Mouse (Mus musculus): ENCODE results near the gene Sdk1. TPM values are rescaled to one million over a fixed set of nuclear protein-coding genes. Genes with fewer than 3 reads are reported as not detected.

Sdk1 gene
- polyA plus RNA-seq, 1 experiment from 2014 or later = 1.1 TPM

DNA sequence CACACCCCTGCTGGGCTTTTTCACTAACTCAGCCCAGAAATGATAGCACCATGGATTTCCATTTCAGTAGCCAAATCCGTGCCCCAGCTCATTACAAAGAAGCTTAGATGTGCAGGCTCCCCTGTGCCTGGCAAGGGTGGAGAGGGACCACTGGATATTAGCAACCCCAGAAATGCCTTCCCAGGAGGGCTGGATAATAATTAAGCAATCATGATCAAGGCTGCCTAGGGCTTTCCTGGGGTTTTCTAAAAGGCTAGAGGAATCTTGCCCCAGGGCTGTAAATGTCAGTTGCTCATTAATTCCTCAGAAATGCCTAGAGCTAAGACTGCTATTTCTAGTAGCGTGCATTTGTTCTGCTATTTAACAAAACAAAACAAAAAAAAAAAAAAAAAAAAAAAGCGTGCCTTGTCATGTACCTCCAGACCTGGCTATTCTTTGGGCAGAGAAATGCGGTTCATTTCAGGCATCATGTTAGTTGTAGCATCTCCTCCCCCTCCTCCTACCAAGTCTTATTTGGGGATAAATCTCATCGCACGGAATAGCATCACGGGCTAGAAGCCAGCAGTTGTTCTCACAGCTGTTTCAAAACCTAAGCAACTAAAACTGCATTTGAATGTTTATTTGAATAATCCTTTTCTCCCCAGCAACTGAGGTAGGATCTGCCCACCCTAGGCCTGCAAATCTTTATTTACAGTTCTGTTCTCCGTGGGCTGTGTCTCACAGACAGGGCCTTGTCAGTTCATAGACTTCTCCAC is 617.3 kb downstream of the Sdk1 start:
- DNase-seq (ENCODE audit: low spot score) (peak; percentile 29), ATAC-seq (no peak)
- Histone ChIP-seq H3K9me3 (replicated peaks; ENCODE audit: control insufficient read depth, low read length) (no peaks in the 10 kb centered on the region), H3K4me2 (ENCODE audit: low read length) (no peak overlapping the region), H3K4me3 (ENCODE audit: low read depth, low read length) (no peak overlapping the region), H3K27ac (ENCODE audit: low read depth, low read length) (no peak overlapping the region), H3K36me3 (ENCODE audit: control insufficient read depth, insufficient read depth, low read length) (no peaks in the 10 kb centered on the region), H3K27me3 (replicated peaks; ENCODE audit: control insufficient read depth, insufficient read depth, low read length) (no peaks in the 10 kb centered on the region), H3K9ac (ENCODE audit: low read length) (no peak overlapping the region), H3K4me1 (ENCODE audit: control insufficient read depth, insufficient read depth, low read length) (peaks cover 8% of the 10 kb centered on the region; the same call in 1 of the 2 replicates)
- 13% methylated on average over 8 of the region's 8 CpGs for WGBS

DNA sequence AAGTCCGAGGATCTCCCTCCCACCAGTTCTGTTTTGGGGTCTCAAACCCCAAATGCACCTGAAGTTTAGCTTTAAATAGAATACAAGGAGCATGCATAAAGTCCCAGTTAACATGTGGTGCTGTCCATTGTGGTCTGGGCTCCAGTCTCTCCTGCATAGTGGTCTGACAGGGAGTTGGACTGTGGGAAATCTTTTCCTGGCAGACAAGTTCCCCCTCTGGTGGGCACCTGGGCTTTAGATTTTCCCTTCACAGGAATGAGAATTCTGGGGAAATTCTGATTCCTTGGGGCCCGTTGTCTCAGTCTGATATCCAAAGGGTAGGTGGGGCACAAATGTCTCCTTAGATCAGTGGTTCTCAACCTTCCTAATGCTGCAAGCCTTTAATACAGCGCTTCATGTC is 624.8 kb downstream of the Sdk1 start:
- no peaks in the 10 kb centered on the region for H3K4me1 ChIP-seq (ENCODE audit: control insufficient read depth, insufficient read depth, low read length)
- H3K9ac ChIP-seq (ENCODE audit: low read length) = no peak overlapping the region
- H3K4me3 ChIP-seq (ENCODE audit: low read depth, low read length) = no peak overlapping the region
- 91% methylated on average over 3 of the region's 3 CpGs for WGBS
- no peaks in the 10 kb centered on the region for H3K36me3 ChIP-seq (ENCODE audit: control insufficient read depth, insufficient read depth, low read length)
- no peak overlapping the region for H3K27ac ChIP-seq (ENCODE audit: low read depth, low read length)
- ATAC-seq (no peak), DNase-seq (ENCODE audit: low spot score) (peak; percentile 25)
- no peaks in the 10 kb centered on the region for H3K27me3 ChIP-seq (replicated peaks; ENCODE audit: control insufficient read depth, insufficient read depth, low read length)
- H3K9me3 ChIP-seq (replicated peaks; ENCODE audit: control insufficient read depth, low read length) = no peaks in the 10 kb centered on the region
- H3K4me2 ChIP-seq (ENCODE audit: low read length) = no peak overlapping the region

DNA sequence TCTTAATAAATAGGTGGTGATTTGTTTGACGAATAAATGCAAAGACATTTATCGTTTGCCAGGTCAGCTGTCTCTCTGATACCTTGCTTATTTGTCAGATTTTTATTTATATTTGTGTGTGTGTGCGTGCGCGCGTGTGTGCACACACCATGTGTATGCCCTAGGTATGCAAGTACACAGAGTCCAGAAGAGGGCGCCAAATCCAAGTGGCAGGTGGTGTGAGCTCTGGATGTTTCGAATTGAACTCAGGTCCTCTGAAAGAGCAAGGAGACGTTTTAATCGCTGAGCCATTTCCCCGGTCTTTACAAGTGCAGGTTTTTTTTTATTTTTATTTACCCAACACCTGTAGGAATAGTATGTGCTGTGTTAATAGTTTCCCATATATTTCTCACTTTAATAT is 632.5 kb downstream of the Sdk1 start:
- ATAC-seq (no peak), DNase-seq (ENCODE audit: low spot score) (no peak)
- H3K4me1 ChIP-seq (ENCODE audit: control insufficient read depth, insufficient read depth, low read length) = no peaks in the 10 kb centered on the region
- H3K4me2 ChIP-seq (ENCODE audit: low read length) = no peak overlapping the region
- no peak overlapping the region for H3K27ac ChIP-seq (ENCODE audit: low read depth, low read length)
- H3K9me3 ChIP-seq (replicated peaks; ENCODE audit: control insufficient read depth, low read length) = no peaks in the 10 kb centered on the region
- no peaks in the 10 kb centered on the region for H3K36me3 ChIP-seq (ENCODE audit: control insufficient read depth, insufficient read depth, low read length)
- H3K4me3 ChIP-seq (ENCODE audit: low read depth, low read length) = no peak overlapping the region
- WGBS = 95% methylated on average over 11 of the region's 11 CpGs
- H3K27me3 ChIP-seq (replicated peaks; ENCODE audit: control insufficient read depth, insufficient read depth, low read length) = no peaks in the 10 kb centered on the region
- no peak overlapping the region for H3K9ac ChIP-seq (ENCODE audit: low read length)

DNA sequence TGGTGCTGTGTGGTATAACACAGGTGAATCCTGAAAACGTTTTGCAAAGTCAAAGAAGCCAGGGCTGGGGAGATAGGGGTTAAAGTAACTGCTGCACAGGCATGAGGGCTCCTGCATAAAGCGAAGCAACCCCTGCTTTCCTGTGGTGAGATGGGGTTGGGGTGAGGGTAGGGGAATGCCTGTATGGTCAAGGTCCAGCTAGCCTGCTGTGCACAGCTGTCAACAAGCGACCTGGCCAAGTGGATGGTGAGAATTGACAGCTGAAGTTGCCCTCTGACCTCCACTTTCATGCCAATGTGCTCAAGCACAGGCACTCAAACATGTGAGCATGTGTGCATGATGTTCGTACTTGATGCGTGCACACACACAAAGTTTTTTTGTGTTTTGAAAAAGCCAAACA is 639.4 kb downstream of the Sdk1 start:
- DNase-seq (ENCODE audit: low spot score) = no peak
- ATAC-seq = no peak
- Histone ChIP-seq H3K36me3 (ENCODE audit: control insufficient read depth, insufficient read depth, low read length) (no peaks in the 10 kb centered on the region), H3K4me3 (ENCODE audit: low read depth, low read length) (no peak overlapping the region), H3K4me2 (ENCODE audit: low read length) (no peak overlapping the region), H3K27me3 (replicated peaks; ENCODE audit: control insufficient read depth, insufficient read depth, low read length) (no peaks in the 10 kb centered on the region), H3K9me3 (replicated peaks; ENCODE audit: control insufficient read depth, low read length) (no peaks in the 10 kb centered on the region), H3K27ac (ENCODE audit: low read depth, low read length) (no peak overlapping the region), H3K9ac (ENCODE audit: low read length) (no peak overlapping the region), H3K4me1 (ENCODE audit: control insufficient read depth, insufficient read depth, low read length) (0 out of 2 replicates have a peak, but pooled peaks cover 3% of the 10 kb centered on the region)
- WGBS = 59% methylated on average over 5 of the region's 5 CpGs

DNA sequence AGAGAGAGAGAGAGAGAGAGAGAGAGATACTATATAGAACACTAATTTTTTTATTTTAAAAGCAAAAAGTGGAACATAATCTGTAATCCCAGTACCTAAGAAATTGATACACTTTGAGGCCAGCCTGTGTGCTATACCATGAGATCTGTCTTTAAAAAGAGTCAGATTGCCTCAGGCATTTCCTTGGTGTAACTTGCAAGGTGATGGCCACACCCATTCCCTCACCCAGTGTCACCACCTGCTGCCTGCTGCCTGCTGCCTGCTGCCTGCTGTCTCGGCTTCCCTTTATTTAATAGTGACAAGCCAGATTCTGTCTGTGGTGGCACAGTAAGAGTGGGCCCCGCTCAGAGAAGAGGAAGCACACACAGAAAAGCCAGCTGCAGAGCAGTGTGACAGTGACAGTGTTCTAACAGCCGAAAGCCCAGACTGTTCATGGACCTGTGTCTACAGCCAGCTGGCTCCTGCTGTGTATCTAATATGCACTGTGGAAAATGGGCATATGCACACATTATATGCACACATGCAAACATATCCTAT is 642.9 kb downstream of the Sdk1 start:
- WGBS = 39% methylated on average over 3 of the region's 3 CpGs
- Histone ChIP-seq H3K4me1 (ENCODE audit: control insufficient read depth, insufficient read depth, low read length) (0 out of 2 replicates have a peak, but pooled peaks cover 7% of the 10 kb centered on the region), H3K4me3 (ENCODE audit: low read depth, low read length) (no peak overlapping the region), H3K36me3 (ENCODE audit: control insufficient read depth, insufficient read depth, low read length) (no peaks in the 10 kb centered on the region), H3K4me2 (ENCODE audit: low read length) (no peak overlapping the region), H3K27me3 (replicated peaks; ENCODE audit: control insufficient read depth, insufficient read depth, low read length) (no peaks in the 10 kb centered on the region), H3K27ac (ENCODE audit: low read depth, low read length) (no peak overlapping the region; the same call in 1 of the 2 replicates), H3K9me3 (replicated peaks; ENCODE audit: control insufficient read depth, low read length) (no peaks in the 10 kb centered on the region), H3K9ac (ENCODE audit: low read length) (no peak overlapping the region)
- DNase-seq (ENCODE audit: low spot score) (peak; percentile 41), ATAC-seq (no peak)

DNA sequence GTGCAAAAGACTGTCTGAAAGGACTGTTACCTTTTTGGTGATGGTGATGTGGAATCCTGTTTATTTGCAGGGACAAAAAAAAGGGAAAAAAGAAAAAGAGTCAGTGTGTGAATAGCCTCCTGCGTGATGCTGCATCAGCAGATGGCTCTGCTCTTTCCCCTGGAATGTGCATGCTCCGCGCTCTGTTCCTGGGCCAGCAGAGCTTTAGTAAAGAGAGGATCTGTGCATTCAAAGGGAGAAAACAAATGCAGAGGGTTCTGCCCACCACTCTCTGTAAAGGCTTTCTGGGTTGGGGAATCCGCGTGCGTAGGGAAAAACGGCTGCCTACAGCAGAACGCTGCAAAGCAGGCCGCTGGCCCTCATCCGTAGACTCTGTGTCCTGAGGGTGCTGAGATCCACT is 644.7 kb downstream of the Sdk1 start:
- H3K4me1 ChIP-seq (ENCODE audit: control insufficient read depth, insufficient read depth, low read length) = peaks cover 15% of the 10 kb centered on the region
- no peaks in the 10 kb centered on the region for H3K27me3 ChIP-seq (replicated peaks; ENCODE audit: control insufficient read depth, insufficient read depth, low read length)
- 50% methylated on average over 10 of the region's 10 CpGs for WGBS
- H3K4me2 ChIP-seq (ENCODE audit: low read length) = no peak overlapping the region
- peak; percentile 44; the same call in 1 of the 2 replicates for ATAC-seq
- no peaks in the 10 kb centered on the region for H3K9me3 ChIP-seq (replicated peaks; ENCODE audit: control insufficient read depth, low read length)
- H3K4me3 ChIP-seq (ENCODE audit: low read depth, low read length) = no peak overlapping the region
- H3K27ac ChIP-seq (ENCODE audit: low read depth, low read length) = 0 out of 2 replicates have a peak overlapping the region, but pooled peaks have one; percentile 39
- H3K36me3 ChIP-seq (ENCODE audit: control insufficient read depth, insufficient read depth, low read length) = no peaks in the 10 kb centered on the region
- DNase-seq (ENCODE audit: low spot score) = peak; percentile 50
- H3K9ac ChIP-seq (ENCODE audit: low read length) = no peak overlapping the region; the same call in 1 of the 2 replicates

DNA sequence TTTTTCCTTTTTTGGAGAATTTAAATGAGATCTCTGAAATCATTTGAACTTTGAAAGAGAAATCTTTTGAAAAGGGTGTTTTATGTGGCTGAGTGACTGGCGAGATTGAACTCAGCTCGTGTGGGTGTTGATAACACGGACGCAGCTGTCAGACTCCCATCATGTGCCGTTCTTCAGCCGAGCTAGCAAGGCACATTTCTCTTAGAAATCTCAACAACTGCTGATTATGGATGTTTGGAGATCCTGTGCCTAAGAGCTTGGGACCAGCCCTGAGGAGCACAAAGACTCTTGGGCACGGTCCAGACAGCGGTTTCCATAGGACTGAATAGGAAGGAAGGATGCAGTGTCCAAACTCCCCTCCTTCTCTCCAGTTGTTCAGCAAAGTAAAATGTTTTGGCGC is 648.5 kb downstream of the Sdk1 start:
- Histone ChIP-seq H3K4me1 (ENCODE audit: control insufficient read depth, insufficient read depth, low read length) (peaks cover 15% of the 10 kb centered on the region), H3K27ac (ENCODE audit: low read depth, low read length) (no peak overlapping the region), H3K9me3 (replicated peaks; ENCODE audit: control insufficient read depth, low read length) (no peaks in the 10 kb centered on the region), H3K4me3 (ENCODE audit: low read depth, low read length) (no peak overlapping the region), H3K4me2 (ENCODE audit: low read length) (peak overlapping the region; percentile 23), H3K36me3 (ENCODE audit: control insufficient read depth, insufficient read depth, low read length) (no peaks in the 10 kb centered on the region), H3K9ac (ENCODE audit: low read length) (no peak overlapping the region), H3K27me3 (replicated peaks; ENCODE audit: control insufficient read depth, insufficient read depth, low read length) (no peaks in the 10 kb centered on the region)
- WGBS = 13% methylated on average over 9 of the region's 9 CpGs
- peak; percentile 54 for DNase-seq (ENCODE audit: low spot score)
- ATAC-seq = 0 out of 2 replicates have a peak, but pooled peaks have one; percentile 40

DNA sequence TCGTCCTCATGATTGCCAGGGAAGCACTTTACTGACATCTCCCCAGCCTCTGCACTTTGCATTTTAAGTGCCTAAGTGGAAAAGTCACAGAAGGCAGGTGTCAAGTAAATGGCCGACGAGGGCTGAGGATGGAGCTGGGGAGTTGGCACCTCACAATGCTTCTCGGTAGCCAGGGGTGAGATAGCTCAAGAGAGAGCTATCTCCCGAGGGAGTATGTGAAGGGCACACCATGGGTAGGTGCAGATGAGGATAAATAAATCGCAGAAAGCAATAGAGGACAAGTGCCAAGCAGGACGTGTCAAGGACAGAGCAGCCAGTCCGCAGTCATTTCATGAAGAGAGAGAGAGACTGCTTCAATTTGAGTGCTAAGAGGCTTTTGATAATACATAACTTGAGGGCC is 655.1 kb downstream of the Sdk1 start:
- Histone ChIP-seq H3K9me3 (replicated peaks; ENCODE audit: control insufficient read depth, low read length) (no peaks in the 10 kb centered on the region), H3K36me3 (ENCODE audit: control insufficient read depth, insufficient read depth, low read length) (no peaks in the 10 kb centered on the region), H3K27me3 (replicated peaks; ENCODE audit: control insufficient read depth, insufficient read depth, low read length) (no peaks in the 10 kb centered on the region), H3K4me3 (ENCODE audit: low read depth, low read length) (no peak overlapping the region), H3K9ac (ENCODE audit: low read length) (no peak overlapping the region), H3K4me1 (ENCODE audit: control insufficient read depth, insufficient read depth, low read length) (no peaks in the 10 kb centered on the region), H3K27ac (ENCODE audit: low read depth, low read length) (no peak overlapping the region), H3K4me2 (ENCODE audit: low read length) (no peak overlapping the region)
- no peak for ATAC-seq
- DNase-seq (ENCODE audit: low spot score) = no peak
- 87% methylated on average over 8 of the region's 8 CpGs for WGBS

DNA sequence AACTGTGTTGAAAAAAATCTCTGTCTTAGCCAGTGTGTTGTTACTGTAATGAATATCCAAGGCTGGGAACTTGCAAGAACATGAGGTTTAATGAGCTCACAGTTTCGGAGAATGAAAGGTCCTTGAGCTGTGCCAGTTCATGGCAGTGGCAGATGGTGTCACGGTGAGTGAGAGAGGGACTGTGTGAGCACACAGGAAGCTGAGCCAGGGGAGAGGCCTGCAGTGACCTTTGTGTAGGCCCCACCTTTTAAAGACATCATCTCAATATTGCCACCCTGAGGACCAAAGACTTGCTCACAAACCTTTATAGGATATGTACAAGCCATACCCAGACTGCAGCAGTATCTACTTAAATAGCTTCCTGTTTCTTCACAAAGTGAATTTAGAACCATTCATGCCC is 656.2 kb downstream of the Sdk1 start:
- Histone ChIP-seq H3K27me3 (replicated peaks; ENCODE audit: control insufficient read depth, insufficient read depth, low read length) (no peaks in the 10 kb centered on the region), H3K9me3 (replicated peaks; ENCODE audit: control insufficient read depth, low read length) (no peaks in the 10 kb centered on the region), H3K9ac (ENCODE audit: low read length) (no peak overlapping the region), H3K4me3 (ENCODE audit: low read depth, low read length) (no peak overlapping the region), H3K36me3 (ENCODE audit: control insufficient read depth, insufficient read depth, low read length) (no peaks in the 10 kb centered on the region), H3K27ac (ENCODE audit: low read depth, low read length) (no peak overlapping the region), H3K4me2 (ENCODE audit: low read length) (no peak overlapping the region), H3K4me1 (ENCODE audit: control insufficient read depth, insufficient read depth, low read length) (no peaks in the 10 kb centered on the region)
- 49% methylated on average over 2 of the region's 2 CpGs for WGBS
- no peak for DNase-seq (ENCODE audit: low spot score)
- ATAC-seq = no peak
